Mouse (Mus musculus) kidney, postnatal 10 days (tissue): Measurements from ENCODE around the gene Tns1.
"Not testable (repeated sequence)": the region's sequence is repeated elsewhere in the genome, so short reads cannot be mapped to it uniquely, and the experiment has no call there.

Experiments
- DNase-seq: peaks from one replicate; pipeline ENCODE4 v3.0.0; 2021; ENCODE audit warnings: mixed read lengths

Gene Tns1

DNA sequence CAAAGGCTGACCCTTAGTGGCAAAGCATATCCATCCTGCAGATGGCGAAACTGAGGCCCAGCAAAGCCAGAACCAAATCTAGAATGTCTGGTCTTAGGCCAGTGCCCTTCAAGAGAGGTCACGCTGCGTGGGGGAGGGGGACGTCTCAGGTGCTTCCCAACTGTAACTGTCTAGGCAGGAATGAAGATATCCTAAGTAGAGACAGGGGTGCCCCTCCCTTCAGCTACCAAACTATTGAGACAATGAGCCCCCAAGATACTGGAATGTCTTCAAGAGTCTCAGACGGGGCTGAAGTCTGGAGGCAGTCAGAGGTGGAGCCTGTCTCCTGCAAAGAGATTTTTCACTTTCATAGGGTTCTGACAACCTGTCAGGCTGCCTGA is 218.4 kb downstream of the Tns1 start:
- DNase-seq: peak; percentile 50

GRCm38 (mm10) chr1:73905111-73905810 is 219.0 kb downstream of the Tns1 start:
- peak; percentile 28 for DNase-seq

DNA sequence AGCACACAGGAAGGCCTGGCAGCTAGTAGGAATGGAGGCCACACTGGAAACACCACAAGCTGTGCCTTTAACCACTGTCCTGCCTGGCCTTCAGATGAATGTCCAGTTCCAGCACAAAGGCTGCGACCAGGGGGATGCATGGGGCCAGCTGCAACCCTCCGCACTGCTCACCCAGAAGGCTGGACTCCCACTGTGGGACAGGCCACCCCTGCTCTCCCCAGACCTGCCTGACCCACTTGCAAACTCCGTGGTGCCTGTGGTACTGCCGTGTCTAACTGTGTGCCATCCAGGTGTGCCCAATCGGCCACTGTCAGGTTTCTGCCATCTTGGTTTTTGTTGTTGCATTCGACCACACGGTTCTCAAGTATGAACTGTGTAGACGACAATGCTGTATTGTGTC is 219.6 kb downstream of the Tns1 start:
- no peak for DNase-seq

GRCm38 (mm10) chr1:73903035-73903434 is 221.2 kb downstream of the Tns1 start:
- DNase-seq: no peak

GRCm38 (mm10) chr1:73902171-73902991 is 221.9 kb downstream of the Tns1 start:
- DNase-seq: peak; percentile 86

GRCm38 (mm10) chr1:73901496-73901899 is 222.8 kb downstream of the Tns1 start:
- DNase-seq: peak; percentile 82

- not testable (repeated sequence) for DNase-seq
Observed at GRCm38 (mm10) chr1:73895451-73895850, 228.8 kb downstream of the Tns1 start.

- no peak for DNase-seq
Observed at GRCm38 (mm10) chr1:73880731-73881130, 243.5 kb downstream of the Tns1 start.

GRCm38 (mm10) chr1:73875676-73876218 is 248.5 kb downstream of the Tns1 start:
- no peak for DNase-seq

DNA sequence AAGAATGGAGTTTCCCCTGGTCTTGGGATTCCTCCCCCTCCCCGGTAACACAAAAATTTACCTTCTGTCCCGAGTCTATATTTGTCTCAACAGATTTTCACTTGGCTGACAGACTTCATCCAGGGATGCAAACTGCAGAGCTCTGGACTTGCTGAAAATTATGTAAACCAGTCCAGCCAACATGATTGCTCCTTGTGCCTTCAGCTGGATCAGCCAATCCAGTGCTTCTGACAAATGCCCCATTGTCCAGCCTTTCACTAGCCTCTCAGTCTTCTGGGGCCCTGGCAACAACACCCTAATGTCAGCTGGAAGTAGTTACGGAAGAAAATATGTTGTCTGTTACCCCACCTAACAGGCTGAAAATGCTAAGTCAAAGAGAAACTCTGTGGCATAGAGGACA is 259.9 kb downstream of the Tns1 start:
- no peak for DNase-seq

DNA sequence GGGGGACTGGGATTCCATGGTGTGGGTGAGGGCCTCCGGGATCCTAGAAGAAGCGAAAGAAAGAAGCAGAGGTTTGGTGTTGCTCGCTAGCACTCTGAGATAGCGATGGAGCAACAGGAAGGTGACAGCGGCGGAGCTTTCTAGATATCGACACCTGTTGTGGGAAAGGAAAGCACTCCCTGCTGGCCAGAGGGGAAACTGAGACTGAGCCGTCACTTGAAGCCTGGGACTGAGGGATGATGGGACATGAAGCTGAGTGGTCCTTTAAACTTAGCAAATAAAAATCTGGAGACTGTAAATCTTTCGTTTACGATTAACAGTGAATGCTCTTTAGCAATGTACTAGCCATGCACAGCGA is 261.2 kb downstream of the Tns1 start:
- DNase-seq: no peak

DNA sequence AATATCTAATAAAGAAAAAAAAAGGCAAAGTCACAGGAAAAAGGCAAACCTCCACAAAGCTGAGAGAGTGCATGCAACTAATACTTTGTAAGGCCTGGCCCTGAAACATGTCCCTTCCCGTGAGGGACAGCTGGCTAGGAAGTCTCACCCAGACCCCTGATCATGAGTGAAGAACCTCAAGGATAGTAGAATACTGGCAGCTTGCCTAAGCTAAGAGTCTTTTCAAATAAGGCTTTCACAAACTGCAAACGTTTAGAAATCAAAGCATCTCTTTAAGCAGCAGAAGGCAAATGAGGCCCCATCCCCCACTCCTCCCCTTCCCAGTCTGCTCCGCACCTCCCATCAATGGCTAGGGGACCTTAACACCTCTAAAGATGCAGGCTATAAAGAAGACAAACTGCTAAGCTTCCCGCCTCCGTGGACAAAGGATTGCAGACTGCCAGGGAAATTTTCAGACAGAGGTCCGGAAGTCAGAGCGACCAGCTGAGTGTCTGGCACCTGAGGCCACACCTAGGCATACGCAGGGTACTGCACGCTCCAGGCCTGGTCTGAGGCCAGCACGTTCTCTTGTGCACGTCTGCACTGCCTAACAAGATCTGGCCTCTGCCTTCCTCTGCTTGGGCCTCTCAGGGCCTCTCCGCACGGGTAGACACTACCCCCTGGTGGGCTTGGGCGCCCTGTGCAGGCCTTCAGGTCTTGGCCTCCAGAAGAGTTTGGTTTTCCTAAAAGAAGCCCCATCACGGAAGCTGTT is 261.8 kb downstream of the Tns1 start:
- DNase-seq: peak; percentile 89

DNA sequence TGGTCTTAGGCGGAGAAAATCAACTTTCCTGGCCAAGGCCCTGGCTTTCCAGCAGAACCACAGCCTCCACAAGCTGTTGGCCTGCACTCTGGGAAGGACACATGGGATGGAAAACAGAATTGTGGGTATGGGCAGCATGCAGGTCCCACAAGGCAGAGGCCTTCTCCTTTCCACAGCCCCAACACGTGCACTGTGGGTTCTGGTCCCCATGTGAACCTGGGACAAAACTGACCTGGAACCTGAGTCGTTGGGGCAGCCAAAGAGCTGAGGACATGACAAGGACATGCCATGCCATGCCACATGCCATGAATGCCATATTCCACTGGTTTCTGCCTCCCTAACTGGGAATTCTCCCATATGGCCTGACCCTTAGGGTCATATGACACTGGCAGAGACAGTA is 263.8 kb downstream of the Tns1 start:
- DNase-seq: no peak
